Mouse (Mus musculus): Measurements from ENCODE around the gene Mdh2. TPM values are rescaled to one million over a fixed set of nuclear protein-coding genes. Genes with fewer than 3 reads are reported as not detected.

Mdh2 gene
- 189 and 208 TPM in 2 replicates for total RNA-seq (2017)

DNA sequence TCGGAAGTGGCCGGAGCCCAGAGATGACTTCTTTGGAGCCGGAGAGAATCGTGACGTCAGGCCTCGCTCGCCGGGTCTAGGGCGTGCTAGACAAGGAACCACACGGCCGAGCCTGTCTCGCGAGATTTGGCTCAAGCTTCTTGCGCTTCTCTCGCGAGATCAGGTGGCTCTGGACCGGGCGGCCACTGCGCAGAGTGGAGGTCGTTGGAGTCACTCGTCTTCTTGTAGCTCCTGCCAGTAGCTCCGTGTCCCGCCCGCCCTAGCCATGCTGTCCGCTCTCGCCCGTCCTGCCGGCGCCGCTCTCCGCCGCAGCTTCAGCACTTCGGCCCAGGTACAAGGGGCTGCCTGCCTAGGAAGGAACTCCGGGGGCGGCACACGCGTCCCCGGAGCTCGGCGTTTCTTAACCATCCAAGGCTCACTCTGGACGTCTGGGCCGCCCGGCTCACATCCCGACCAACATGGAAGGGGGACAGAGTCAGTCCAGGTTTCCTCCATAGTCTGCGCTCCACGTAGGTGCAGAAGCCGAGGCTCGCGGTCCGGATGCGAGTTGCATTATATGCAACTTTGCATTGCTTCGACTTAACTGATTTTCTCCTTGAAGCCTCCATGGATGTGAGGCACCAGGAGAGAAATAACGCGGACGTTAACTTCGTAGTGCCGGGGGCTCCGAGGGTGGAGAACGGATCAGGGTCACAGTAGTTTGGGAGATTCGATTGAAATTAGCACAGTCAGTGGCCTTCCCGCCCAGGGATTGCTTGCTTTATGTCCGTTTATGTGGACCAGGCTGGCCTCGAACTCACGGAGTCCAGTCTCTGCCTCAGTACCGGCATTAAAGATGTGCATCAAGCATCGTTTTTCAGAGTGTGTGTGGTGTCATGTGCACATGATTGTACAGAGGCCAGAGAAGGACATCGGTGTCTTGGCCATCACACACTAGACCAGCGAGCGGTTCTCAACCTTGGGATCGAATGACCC, at the start of gene Mdh2:
Gene Mdh2 (plus strand): TSS at position 10 of the 975 bp plus-strand sequence.
- peak; percentile 92 for ATAC-seq (replicated peaks; ENCODE audit: low read depth, poor library complexity, severe bottlenecking)

DNA sequence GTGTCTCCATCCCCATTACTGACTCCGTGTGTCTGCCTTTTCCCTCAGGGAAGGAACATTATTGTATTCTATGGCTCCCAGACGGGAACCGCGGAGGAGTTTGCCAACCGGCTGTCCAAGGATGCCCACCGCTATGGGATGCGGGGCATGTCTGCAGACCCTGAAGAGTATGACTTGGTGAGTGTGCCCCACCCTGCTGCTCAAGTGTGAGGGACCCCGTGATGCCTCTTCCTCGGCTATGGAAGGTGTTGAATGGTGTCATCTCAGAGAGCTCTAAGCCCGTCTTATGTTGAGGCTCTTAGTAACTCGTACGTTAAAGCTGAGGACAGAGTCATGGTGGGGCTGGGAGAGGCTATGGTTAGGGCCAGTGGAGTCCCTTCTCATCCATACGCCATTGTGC, 48.9 kb upstream of the Mdh2 start:
- no peak for ATAC-seq (replicated peaks; ENCODE audit: low read depth, poor library complexity, severe bottlenecking)

DNA sequence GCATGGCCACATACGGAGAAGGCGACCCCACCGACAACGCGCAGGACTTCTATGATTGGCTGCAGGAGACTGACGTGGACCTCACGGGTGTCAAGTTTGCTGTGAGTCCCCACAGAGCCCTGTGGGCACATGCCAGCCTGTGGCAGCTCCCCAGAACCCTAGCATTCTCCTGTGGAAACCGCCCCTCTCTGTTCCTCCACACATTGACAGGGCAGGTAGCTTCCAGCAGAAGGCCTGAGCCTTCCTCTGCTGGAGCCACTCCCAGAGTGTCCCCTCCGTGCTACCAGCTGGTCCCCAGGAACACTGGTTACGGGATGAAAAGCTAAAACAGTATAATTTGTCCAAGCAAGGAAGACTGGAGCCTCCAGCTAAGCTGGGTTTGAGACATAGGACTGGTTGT, 48.0 kb upstream of the Mdh2 start:
- no peak for ATAC-seq (replicated peaks; ENCODE audit: low read depth, poor library complexity, severe bottlenecking)

DNA sequence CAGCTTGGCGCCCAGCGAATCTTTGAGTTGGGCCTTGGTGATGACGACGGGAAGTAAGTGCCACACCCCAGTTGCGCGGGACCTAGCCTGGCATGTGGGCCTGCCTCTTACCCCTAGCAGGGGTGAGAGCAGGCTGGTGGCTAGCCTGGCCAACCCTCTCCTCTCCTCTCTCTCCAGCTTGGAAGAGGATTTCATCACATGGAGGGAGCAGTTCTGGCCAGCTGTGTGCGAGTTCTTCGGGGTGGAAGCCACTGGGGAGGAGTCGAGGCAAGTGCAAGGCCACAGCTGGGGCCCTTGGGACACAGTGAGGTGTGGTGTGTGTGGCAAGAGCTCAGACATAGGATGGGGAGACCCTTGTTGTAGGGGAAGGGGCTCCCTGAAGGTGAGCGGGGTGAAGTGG, 47.4 kb upstream of the Mdh2 start:
- ATAC-seq (replicated peaks; ENCODE audit: low read depth, poor library complexity, severe bottlenecking) = no peak

DNA sequence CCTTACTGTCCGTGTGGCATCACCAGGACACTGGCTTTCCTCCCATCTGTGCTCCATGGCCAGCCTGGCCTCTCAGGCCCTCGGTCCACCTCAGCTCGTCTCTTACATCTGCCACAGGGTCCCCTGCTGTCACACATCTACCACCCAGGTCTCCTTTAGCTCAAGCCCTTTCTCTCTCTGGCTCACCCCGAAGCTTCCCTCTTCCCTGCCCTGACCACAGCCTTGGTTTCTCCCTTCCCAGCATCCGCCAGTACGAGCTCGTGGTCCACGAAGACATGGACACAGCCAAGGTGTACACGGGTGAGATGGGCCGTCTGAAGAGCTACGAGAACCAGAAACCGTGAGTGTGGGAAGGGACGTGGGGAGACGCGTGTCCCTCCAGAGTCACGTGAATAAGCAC, 47.0 kb upstream of the Mdh2 start:
- no peak for ATAC-seq (replicated peaks; ENCODE audit: low read depth, poor library complexity, severe bottlenecking)

DNA sequence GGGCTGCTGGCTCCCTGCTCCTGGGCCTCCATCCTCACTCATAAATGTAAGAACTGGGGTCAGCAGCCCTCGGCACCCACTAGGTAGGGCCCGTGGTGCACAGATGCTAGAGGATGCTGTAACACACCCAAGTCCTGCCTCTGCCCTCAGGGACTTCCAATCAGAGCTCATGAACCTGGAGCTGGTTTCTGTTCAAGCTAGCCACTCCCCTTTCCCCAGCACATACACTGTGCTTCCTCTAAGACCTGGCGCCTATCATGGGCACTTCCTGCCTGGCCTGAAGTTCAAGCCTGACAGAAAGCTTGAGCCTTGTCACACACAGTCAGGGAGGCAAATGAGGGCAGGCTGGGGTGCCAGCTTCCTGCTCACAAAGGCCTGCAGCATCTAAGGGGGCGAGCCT, 45.2 kb upstream of the Mdh2 start:
- no peak for ATAC-seq (replicated peaks; ENCODE audit: low read depth, poor library complexity, severe bottlenecking)

DNA sequence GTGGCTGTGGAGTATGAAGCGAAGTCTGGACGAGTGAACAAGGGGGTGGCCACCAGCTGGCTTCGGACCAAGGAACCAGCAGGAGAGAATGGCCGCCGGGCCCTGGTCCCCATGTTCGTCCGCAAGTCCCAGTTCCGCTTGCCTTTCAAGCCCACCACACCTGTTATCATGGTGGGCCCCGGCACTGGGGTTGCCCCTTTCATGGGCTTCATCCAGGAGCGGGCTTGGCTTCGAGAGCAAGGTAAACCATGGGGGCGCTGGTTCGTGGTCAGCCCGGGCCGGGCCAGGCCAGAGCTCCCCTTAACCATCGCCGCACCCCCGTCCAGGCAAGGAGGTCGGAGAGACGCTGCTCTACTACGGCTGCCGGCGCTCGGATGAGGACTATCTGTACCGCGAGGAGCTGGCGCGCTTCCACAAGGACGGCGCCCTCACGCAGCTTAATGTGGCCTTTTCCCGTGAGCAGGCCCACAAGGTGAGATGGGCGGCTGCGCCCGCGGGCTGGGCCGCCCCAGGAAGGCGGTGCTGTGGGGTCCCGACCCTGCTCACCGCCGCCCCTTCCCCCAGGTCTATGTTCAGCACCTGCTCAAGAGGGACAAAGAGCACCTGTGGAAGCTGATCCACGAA, 44.1 kb upstream of the Mdh2 start:
- ATAC-seq (replicated peaks; ENCODE audit: low read depth, poor library complexity, severe bottlenecking) = no peak

DNA sequence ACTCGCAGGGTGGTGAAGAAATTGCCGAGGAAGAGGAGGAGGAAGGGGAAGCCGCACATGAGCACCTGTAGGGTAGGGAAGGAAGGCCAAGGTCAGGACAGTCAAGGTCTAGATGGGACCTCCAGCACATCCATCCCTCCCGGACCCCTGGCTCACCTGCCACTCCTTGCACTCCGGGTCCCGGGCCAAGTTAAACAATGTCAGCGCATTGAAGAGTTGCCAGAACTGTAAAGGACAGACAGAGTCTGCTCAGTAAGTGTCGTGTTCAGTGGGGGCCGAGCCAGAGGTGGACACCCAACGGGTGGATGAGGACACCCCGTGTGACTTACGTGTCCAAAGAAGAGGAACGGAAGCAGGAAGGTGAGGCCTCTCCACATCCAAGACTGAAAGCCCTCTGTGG, 42.5 kb upstream of the Mdh2 start:
- ATAC-seq (replicated peaks; ENCODE audit: low read depth, poor library complexity, severe bottlenecking) = no peak

DNA sequence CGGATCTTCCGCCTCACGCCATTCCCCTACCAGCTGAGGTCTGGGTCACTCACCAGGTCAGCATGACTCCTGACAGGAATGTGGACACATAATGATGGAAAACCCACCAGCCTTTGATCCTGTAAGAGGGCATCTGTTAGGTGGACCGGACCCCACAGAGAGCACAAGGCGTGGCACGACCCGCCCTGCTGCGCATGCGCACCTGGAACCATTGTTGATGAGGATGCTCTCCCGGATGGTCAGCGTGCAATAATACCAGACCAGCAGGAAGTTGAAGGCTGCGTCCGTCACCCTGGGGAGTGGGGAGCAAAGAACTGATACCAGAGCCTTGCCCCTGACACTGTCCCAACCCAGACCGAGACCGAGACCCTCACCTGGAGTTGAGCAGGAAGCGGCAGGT, 41.7 kb upstream of the Mdh2 start:
- no peak for ATAC-seq (replicated peaks; ENCODE audit: low read depth, poor library complexity, severe bottlenecking)

DNA sequence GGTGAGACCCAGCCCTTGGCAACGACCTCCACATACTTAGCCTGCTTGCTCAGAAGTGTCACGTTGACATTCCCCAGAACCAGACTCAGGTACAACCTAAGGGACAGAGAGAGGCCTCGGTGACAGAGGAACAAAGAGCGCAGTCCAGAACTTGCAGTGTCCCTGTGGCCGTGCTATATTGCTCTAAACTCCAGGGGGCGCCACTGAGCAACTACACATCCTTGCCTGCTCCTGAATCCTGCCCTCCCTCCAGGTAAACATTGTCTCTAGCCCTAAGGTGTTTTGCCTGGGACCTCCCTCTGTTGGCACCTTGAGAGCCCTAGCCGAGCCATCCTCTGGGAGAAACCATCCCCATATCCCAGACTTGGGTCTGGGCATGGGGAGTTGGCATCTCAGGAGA, 41.1 kb upstream of the Mdh2 start:
- ATAC-seq (replicated peaks; ENCODE audit: low read depth, poor library complexity, severe bottlenecking) = 0 out of 2 replicates have a peak, but pooled peaks have one; percentile 36

DNA sequence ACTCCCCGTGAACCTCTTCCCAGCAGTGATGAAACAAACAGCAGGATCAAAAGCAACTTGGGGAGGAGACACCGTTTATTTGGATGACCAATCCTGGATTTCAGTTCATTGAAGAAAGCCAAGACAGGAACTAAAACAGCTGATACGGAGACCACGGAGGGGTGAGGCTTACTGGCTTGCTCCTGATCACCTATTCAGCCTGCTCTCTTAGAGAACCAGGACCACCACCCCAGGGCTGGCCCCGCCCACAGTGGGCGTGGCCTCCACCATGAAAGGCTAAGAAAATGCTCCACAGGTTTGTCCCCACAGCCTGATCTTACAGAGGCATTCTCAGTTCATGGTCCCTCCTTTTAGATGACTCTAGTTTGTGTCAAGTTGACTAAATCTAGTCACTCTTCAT, 40.0 kb upstream of the Mdh2 start:
- ATAC-seq (replicated peaks; ENCODE audit: low read depth, poor library complexity, severe bottlenecking) = no peak

DNA sequence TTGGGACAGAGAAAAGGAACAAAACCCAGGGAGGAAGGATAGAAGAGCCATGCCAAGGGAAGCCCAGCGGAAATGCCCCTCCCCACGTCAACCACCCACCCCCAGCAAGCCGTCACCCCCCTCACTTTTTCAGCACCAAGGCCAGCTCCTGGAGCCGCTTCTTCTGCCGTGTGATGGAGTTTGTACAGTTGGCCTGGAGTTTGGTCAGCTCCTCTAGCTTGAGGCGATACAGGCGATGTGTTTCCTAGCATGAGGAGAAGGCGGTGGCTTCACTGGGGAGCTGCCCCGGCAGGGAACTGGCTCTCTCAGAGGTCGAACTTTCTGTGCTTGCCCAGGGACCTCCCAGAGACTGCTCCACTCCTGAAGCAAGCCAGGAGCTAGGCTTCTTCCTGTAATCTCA, 36.1 kb upstream of the Mdh2 start:
- no peak for ATAC-seq (replicated peaks; ENCODE audit: low read depth, poor library complexity, severe bottlenecking)

DNA sequence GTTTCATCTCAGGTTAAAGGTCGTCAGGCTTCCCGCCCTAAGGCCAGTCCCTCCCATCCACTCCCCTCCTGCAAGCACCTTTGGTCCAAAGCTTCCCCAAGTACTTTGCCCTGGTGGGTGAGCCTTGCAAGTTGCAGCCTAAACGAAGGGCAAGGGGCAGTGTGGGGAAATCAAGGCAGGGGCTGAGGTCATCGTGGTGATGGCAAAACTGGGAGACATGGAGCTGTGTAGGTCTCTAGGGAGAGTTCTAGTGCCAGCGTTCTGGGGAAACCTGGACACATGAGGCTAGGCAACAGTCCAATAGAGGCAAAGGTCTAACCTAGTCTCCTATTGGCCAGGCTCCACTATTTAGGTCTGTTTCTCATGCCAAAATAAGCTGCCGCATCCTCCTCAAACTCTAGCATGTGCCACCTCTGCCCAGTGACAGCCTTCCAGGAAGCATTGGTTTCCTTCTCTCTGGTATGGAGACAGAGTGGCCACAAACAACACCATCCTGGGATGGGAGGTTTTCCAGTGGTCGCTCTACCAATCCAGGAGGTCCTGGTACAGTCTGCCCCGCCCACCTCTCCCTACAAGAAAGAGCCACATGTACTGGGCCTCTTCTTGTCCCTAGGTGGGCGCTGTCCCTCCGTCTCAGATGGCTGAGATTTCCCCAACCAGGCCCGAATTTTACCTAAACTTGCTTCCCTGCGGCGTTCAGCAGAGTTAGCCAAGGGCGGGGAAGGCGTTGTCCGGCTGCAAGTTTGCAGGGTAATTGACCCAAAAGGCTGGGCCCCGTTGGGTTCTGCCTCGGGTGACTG, 35.1 kb upstream of the Mdh2 start:
- ATAC-seq (replicated peaks; ENCODE audit: low read depth, poor library complexity, severe bottlenecking) = peak; percentile 45

DNA sequence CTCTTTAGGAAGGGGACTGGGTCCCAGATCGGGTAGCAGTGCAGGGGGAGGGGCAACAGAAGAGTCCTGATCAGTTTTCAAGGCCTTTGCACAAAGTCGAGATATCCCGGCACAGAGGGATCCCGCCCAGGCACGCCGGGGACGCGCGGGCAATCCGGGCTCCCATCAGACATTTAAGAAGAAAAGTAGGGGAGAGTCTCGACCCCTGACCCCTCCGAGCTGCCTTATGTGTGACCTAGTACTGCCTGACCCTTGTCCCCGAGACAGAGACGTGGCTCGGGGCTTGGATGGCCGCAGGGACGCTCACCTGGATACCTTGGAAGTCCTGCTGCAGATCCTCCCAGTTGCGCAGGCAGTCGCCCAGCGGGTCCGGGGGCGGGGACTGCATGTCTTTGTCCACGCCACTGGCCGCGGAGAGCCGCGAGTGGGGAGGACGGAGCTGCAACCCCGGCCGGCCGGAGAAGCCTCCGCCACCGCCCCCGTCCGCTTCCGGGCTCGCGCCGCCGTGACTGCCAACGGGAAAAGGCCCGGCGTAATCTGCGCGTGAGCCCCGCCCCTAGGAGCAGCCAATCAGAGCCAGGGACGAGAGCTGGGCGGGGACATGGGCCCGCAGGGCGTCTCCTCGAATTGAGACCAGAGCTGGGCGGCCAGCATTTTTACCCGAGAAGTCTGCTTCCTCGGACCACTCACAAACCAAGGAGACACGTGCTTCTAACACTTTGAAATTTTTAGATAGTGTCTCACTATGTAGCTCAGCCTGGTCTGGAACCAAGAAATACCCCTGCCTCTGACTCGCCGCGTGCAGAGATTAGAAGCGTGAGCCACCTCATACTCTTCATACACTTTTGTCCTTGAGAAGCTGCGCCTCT, 34.3 kb upstream of the Mdh2 start, which contains the start of gene Tmem120a:
Gene Tmem120a (minus strand): TSS at position 708 of the 869 bp plus-strand sequence.
- peak; percentile 97 for ATAC-seq (replicated peaks; ENCODE audit: low read depth, poor library complexity, severe bottlenecking)

DNA sequence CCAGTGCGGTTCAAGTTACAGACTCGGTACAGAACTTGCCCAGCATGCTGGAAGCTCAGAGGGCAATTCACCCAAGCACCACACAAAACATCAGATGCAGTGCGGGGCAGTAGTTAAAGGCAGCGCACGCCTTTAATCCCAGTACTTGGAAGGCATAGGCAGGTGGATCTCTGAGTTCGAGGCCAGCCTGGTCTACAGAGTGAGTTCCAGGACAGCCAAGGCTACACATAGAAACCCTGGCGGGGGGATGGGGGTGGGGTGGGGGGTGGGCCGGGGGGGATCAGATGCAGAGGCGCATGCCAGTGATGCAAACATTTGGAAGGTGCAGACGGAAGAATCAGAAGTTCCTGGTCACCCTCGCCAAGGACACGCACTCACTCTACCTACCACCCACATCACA, 33.5 kb upstream of the Mdh2 start:
- ATAC-seq (replicated peaks; ENCODE audit: low read depth, poor library complexity, severe bottlenecking) = peak; percentile 13; the same call in 1 of the 2 replicates

DNA sequence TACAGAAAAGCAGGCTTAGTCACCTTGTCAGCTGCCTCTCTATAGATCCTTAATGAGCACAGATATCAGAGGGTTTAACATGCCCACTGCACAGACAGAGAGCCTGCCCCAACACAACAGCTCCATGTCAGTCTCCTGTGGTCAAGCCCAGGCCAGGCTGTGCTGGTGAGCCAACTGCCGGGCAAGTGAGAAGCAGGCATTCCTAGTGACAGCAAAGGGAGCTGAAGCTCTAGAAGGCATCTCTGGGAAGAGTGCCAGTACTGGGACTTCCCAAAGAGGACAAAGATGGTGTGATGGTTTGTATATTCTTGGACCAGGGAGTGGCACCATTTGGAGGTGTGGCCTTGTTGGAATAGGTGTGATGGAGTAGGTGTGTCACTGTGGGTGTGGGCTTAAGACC, 27.2 kb upstream of the Mdh2 start:
- no peak for ATAC-seq (replicated peaks; ENCODE audit: low read depth, poor library complexity, severe bottlenecking)

DNA sequence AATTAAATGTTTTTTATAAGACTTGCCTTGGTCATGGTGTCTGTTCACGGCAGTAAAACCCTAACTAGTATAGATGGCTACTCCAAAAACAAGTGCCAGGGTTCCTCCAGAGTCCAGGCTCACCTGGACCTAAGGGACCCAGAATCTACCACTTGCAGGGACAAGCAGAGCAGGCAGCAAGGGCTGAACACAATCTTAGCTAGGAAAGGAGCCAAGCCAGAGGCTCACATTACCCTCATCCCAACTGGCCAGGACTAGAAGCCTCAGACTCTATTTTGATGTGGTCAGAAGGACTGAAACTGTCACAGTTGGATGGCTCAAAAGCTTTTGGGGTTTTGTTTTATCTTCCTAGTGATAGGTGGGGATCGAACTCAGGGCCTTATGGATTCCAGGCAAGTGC, 26.7 kb upstream of the Mdh2 start:
- no peak for ATAC-seq (replicated peaks; ENCODE audit: low read depth, poor library complexity, severe bottlenecking)

DNA sequence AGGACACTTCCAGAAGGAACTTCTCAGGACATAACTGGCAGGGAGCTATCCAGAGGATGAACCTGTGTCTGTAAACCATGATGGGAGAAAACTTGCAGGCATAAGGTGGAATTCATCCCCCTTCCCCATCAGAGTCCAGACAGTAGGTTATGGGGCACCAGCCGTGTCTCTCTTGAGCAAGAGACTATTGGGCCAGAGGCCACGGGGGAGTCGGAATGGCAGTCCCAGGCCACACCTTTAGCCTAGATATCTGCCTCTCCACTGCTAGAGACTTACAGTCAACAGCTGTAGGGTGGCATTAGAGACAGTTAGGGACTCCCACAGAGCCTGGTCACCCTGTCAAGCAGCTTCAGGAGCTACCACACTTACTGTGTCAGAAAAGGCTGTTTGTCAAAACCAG, 16.4 kb upstream of the Mdh2 start:
- ATAC-seq (replicated peaks; ENCODE audit: low read depth, poor library complexity, severe bottlenecking) = no peak

DNA sequence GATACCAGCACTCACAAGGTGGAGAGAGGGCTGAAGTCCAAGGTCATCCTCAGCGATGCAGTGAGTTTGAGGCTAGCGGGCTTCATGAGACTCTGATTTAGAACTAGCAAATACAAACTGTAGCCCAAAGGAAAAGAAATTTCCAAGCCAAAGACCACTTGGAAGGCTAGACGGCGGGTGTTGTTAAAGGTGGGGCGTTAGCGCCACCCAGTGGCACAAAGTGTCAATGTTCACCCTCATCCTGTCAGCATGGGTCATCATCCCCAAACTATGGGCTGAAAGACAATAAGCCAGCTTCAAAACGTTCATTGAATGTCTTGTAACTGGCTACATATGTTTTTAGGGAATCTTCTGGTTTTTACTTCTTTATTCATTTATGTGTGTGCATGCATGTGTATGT, 14.8 kb upstream of the Mdh2 start:
- ATAC-seq (replicated peaks; ENCODE audit: low read depth, poor library complexity, severe bottlenecking) = peak; percentile 87

DNA sequence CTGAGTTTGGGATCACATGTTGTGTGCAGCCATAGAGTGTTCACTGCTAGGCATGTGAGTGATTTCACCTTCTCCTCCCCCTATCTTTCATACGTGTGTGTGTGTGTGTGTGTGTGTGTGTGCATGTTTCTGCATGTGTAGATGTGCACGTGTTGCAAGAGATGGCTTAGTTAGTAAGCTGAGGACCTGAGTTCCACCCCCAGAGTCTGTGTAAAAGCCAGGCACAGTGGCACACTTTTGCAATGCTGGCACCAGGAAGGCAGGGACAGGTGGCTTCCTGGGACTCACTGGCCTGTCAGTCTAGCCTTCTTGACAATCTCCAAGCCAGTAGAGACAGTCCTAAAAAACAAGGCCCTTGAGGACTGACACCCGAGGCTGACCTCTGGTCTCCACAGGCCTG, 13.3 kb upstream of the Mdh2 start:
- ATAC-seq (replicated peaks; ENCODE audit: low read depth, poor library complexity, severe bottlenecking) = no peak

Data from common myeloid progenitor, adult 5-6 weeks (primary cell).